Mouse (Mus musculus): ENCODE measurements around the gene Nek4. TPM values are rescaled to one million over a fixed set of nuclear protein-coding genes. Genes with fewer than 3 reads are reported as not detected.
A peak's percentile ranks its signal among the peaks of the same experiment; 100 is the strongest.

Gene Nek4
- polyA plus RNA-seq, 1 experiment from 2014 or later, result 3.6 TPM

GRCm38 (mm10) chr14:30943860-30944674 is 7.1 kb upstream of the Nek4 start:
- Histone ChIP-seq H3K4me1 (ENCODE audit: control insufficient read depth, low read depth, low read length) (peaks cover 6% of the 10 kb centered on the region; the same call in 1 of the 2 replicates), H3K27me3 (ENCODE audit: control insufficient read depth, insufficient read depth, low read depth, low read length) (no peaks in the 10 kb centered on the region), H3K9ac (ENCODE audit: low read depth, low read length) (peak overlapping the region; percentile 25; the same call in 1 of the 2 replicates), H3K4me3 (ENCODE audit: low read depth, low read length) (no peak overlapping the region), H3K4me2 (ENCODE audit: low read depth, low read length) (0 out of 2 replicates have a peak overlapping the region, but pooled peaks have one; percentile 10), H3K36me3 (ENCODE audit: control insufficient read depth, insufficient read depth) (no peaks in the 10 kb centered on the region), H3K9me3 (replicated peaks; ENCODE audit: control insufficient read depth, low read length) (no peaks in the 10 kb centered on the region), H3K27ac (ENCODE audit: low read length) (peak overlapping the region; percentile 88)
- ATAC-seq (ENCODE audit: low read depth), result peak; percentile 67
- WGBS (ENCODE audit: insufficient replicate concordance), result 44% methylated on average over 11 of the region's 11 CpGs

- H3K4me2 ChIP-seq (ENCODE audit: low read depth, low read length), result no peak overlapping the region
These were observed 6.4 kb upstream of the Nek4 start for GRCm38 (mm10) chr14:30944745-30945144.

GRCm38 (mm10) chr14:30949986-30950385 is 1.2 kb upstream of the Nek4 start:
- Histone ChIP-seq H3K4me3 (ENCODE audit: low read depth, low read length) (no peak overlapping the region), H3K4me1 (ENCODE audit: control insufficient read depth, low read depth, low read length) (peaks cover 12% of the 10 kb centered on the region), H3K9me3 (replicated peaks; ENCODE audit: control insufficient read depth, low read length) (no peaks in the 10 kb centered on the region), H3K4me2 (ENCODE audit: low read depth, low read length) (no peak overlapping the region), H3K27ac (ENCODE audit: low read length) (peak overlapping the region; percentile 15; the same call in 1 of the 2 replicates), H3K9ac (ENCODE audit: low read depth, low read length) (no peak overlapping the region), H3K27me3 (ENCODE audit: control insufficient read depth, insufficient read depth, low read depth, low read length) (no peaks in the 10 kb centered on the region), H3K36me3 (ENCODE audit: control insufficient read depth, insufficient read depth) (no peaks in the 10 kb centered on the region)
- no peak for ATAC-seq (ENCODE audit: low read depth)
- 81% methylated on average over 10 of the region's 10 CpGs for WGBS (ENCODE audit: insufficient replicate concordance)

More at GRCm38 (mm10) chr14:30944745-30945144, 6.4 kb upstream of the Nek4 start:
- Histone ChIP-seq H3K36me3 (ENCODE audit: control insufficient read depth, insufficient read depth) (no peaks in the 10 kb centered on the region), H3K9me3 (replicated peaks; ENCODE audit: control insufficient read depth, low read length) (no peaks in the 10 kb centered on the region), H3K27ac (ENCODE audit: low read length) (peak overlapping the region; percentile 88), H3K27me3 (ENCODE audit: control insufficient read depth, insufficient read depth, low read depth, low read length) (no peaks in the 10 kb centered on the region), H3K9ac (ENCODE audit: low read depth, low read length) (peak overlapping the region; percentile 13; the same call in 1 of the 2 replicates), H3K4me1 (ENCODE audit: control insufficient read depth, low read depth, low read length) (peaks cover 6% of the 10 kb centered on the region; the same call in 1 of the 2 replicates), H3K4me3 (ENCODE audit: low read depth, low read length) (no peak overlapping the region)
- peak; percentile 84 for ATAC-seq (ENCODE audit: low read depth)
- WGBS (ENCODE audit: insufficient replicate concordance), result 52% methylated on average over 2 of the region's 2 CpGs

GRCm38 (mm10) chr14:30958517-30958916 is 7.3 kb downstream of the Nek4 start:
- Histone ChIP-seq H3K4me1 (ENCODE audit: control insufficient read depth, low read depth, low read length) (no peaks in the 10 kb centered on the region; the same call in 1 of the 2 replicates), H3K27me3 (ENCODE audit: control insufficient read depth, insufficient read depth, low read depth, low read length) (no peaks in the 10 kb centered on the region), H3K27ac (ENCODE audit: low read length) (no peak overlapping the region), H3K4me2 (ENCODE audit: low read depth, low read length) (no peak overlapping the region), H3K9ac (ENCODE audit: low read depth, low read length) (no peak overlapping the region), H3K36me3 (ENCODE audit: control insufficient read depth, insufficient read depth) (no peaks in the 10 kb centered on the region), H3K4me3 (ENCODE audit: low read depth, low read length) (no peak overlapping the region), H3K9me3 (replicated peaks; ENCODE audit: control insufficient read depth, low read length) (no peaks in the 10 kb centered on the region)
- 0 out of 2 replicates have a peak, but pooled peaks have one; percentile 30 for ATAC-seq (ENCODE audit: low read depth)
- WGBS (ENCODE audit: insufficient replicate concordance), result 50% methylated on average over 2 of the region's 2 CpGs

GRCm38 (mm10) chr14:30959031-30959430 is 7.9 kb downstream of the Nek4 start:
- 47% methylated on average over 4 of the region's 4 CpGs for WGBS (ENCODE audit: insufficient replicate concordance)
- no peaks in the 10 kb centered on the region for H3K36me3 ChIP-seq (ENCODE audit: control insufficient read depth, insufficient read depth)
- H3K4me1 ChIP-seq (ENCODE audit: control insufficient read depth, low read depth, low read length), result no peaks in the 10 kb centered on the region; the same call in 1 of the 2 replicates
- H3K4me3 ChIP-seq (ENCODE audit: low read depth, low read length), result no peak overlapping the region
- H3K27ac ChIP-seq (ENCODE audit: low read length), result no peak overlapping the region
- no peaks in the 10 kb centered on the region for H3K9me3 ChIP-seq (replicated peaks; ENCODE audit: control insufficient read depth, low read length)
- peak; percentile 55; the same call in 1 of the 2 replicates for ATAC-seq (ENCODE audit: low read depth)
- no peaks in the 10 kb centered on the region for H3K27me3 ChIP-seq (ENCODE audit: control insufficient read depth, insufficient read depth, low read depth, low read length)
- H3K4me2 ChIP-seq (ENCODE audit: low read depth, low read length), result no peak overlapping the region
- no peak overlapping the region for H3K9ac ChIP-seq (ENCODE audit: low read depth, low read length)

- no peak overlapping the region for H3K27ac ChIP-seq (ENCODE audit: low read length)
- no peak overlapping the region for H3K4me2 ChIP-seq (ENCODE audit: low read depth, low read length)
- no peaks in the 10 kb centered on the region for H3K9me3 ChIP-seq (replicated peaks; ENCODE audit: control insufficient read depth, low read length)
- no peak overlapping the region for H3K4me3 ChIP-seq (ENCODE audit: low read depth, low read length)
- ATAC-seq (ENCODE audit: low read depth), result no peak
- no peaks in the 10 kb centered on the region for H3K36me3 ChIP-seq (ENCODE audit: control insufficient read depth, insufficient read depth)
- H3K4me1 ChIP-seq (ENCODE audit: control insufficient read depth, low read depth, low read length), result no peaks in the 10 kb centered on the region; the same call in 1 of the 2 replicates
- no peak overlapping the region for H3K9ac ChIP-seq (ENCODE audit: low read depth, low read length)
- 82% methylated on average over 1 of the region's 1 CpGs for WGBS (ENCODE audit: insufficient replicate concordance)
- no peaks in the 10 kb centered on the region for H3K27me3 ChIP-seq (ENCODE audit: control insufficient read depth, insufficient read depth, low read depth, low read length)
These were observed 9.2 kb downstream of the Nek4 start for GRCm38 (mm10) chr14:30960366-30960765.

GRCm38 (mm10) chr14:30974204-30974603 is 23.0 kb downstream of the Nek4 start:
- Histone ChIP-seq H3K4me3 (ENCODE audit: low read depth, low read length) (no peak overlapping the region), H3K9ac (ENCODE audit: low read depth, low read length) (no peak overlapping the region), H3K27me3 (ENCODE audit: control insufficient read depth, insufficient read depth, low read depth, low read length) (no peaks in the 10 kb centered on the region), H3K4me1 (ENCODE audit: control insufficient read depth, low read depth, low read length) (no peaks in the 10 kb centered on the region; the same call in 1 of the 2 replicates), H3K36me3 (ENCODE audit: control insufficient read depth, insufficient read depth) (no peaks in the 10 kb centered on the region), H3K9me3 (replicated peaks; ENCODE audit: control insufficient read depth, low read length) (no peaks in the 10 kb centered on the region), H3K4me2 (ENCODE audit: low read depth, low read length) (no peak overlapping the region), H3K27ac (ENCODE audit: low read length) (no peak overlapping the region)
- ATAC-seq (ENCODE audit: low read depth), result no peak
- 64% methylated on average over 6 of the region's 6 CpGs for WGBS (ENCODE audit: insufficient replicate concordance)

GRCm38 (mm10) chr14:30976222-30976621 is 25.0 kb downstream of the Nek4 start:
- H3K36me3 ChIP-seq (ENCODE audit: control insufficient read depth, insufficient read depth), result no peaks in the 10 kb centered on the region
- no peak overlapping the region for H3K4me3 ChIP-seq (ENCODE audit: low read depth, low read length)
- H3K4me2 ChIP-seq (ENCODE audit: low read depth, low read length), result no peak overlapping the region
- H3K4me1 ChIP-seq (ENCODE audit: control insufficient read depth, low read depth, low read length), result no peaks in the 10 kb centered on the region; the same call in 1 of the 2 replicates
- 0 out of 2 replicates have a peak overlapping the region, but pooled peaks have one; percentile 10 for H3K27ac ChIP-seq (ENCODE audit: low read length)
- H3K9me3 ChIP-seq (replicated peaks; ENCODE audit: control insufficient read depth, low read length), result no peaks in the 10 kb centered on the region
- no peak overlapping the region for H3K9ac ChIP-seq (ENCODE audit: low read depth, low read length)
- no peaks in the 10 kb centered on the region for H3K27me3 ChIP-seq (ENCODE audit: control insufficient read depth, insufficient read depth, low read depth, low read length)
- ATAC-seq (ENCODE audit: low read depth), result peak; percentile 64
- WGBS (ENCODE audit: insufficient replicate concordance), result 57% methylated on average over 3 of the region's 3 CpGs

- H3K27me3 ChIP-seq (ENCODE audit: control insufficient read depth, insufficient read depth, low read depth, low read length), result no peaks in the 10 kb centered on the region
- no peak for ATAC-seq (ENCODE audit: low read depth)
- H3K4me3 ChIP-seq (ENCODE audit: low read depth, low read length), result no peak overlapping the region
- no peak overlapping the region for H3K4me2 ChIP-seq (ENCODE audit: low read depth, low read length)
- peaks cover 4% of the 10 kb centered on the region for H3K4me1 ChIP-seq (ENCODE audit: control insufficient read depth, low read depth, low read length)
- H3K9me3 ChIP-seq (replicated peaks; ENCODE audit: control insufficient read depth, low read length), result no peaks in the 10 kb centered on the region
- H3K27ac ChIP-seq (ENCODE audit: low read length), result no peak overlapping the region
- no peak overlapping the region for H3K9ac ChIP-seq (ENCODE audit: low read depth, low read length)
- no peaks in the 10 kb centered on the region; the same call in 1 of the 2 replicates for H3K36me3 ChIP-seq (ENCODE audit: control insufficient read depth, insufficient read depth)
These were observed 45.2 kb downstream of the Nek4 start for GRCm38 (mm10) chr14:30996417-30996816.
